Mouse (Mus musculus) frontal cortex, adult 2 months (tissue): ENCODE results near the gene Ranbp3l. TPM values are rescaled to one million over a fixed set of nuclear protein-coding genes. Genes with fewer than 3 reads are reported as not detected.
A peak's percentile ranks its signal among the peaks of the same experiment; 100 is the strongest.

Experiments
- DNase-seq, 2 experiments: peaks; one replicate each; pipeline ENCODE4 v3.0.0; 2022; ENCODE audit warnings: low spot score in 1 of 2; ENCODE audit errors: extremely low spot score in 1 of 2
- polyA plus RNA-seq: library from polyadenylated mRNA; depleted of rRNA; stranded (reverse); fragments of >200 nt; gene quantifications from 2 replicates; pipeline ENCODE4 v1.2.3, GENCODE M21; 2012

Gene Ranbp3l
- polyA plus RNA-seq, 1 experiment, result 13.1 TPM

DNA sequence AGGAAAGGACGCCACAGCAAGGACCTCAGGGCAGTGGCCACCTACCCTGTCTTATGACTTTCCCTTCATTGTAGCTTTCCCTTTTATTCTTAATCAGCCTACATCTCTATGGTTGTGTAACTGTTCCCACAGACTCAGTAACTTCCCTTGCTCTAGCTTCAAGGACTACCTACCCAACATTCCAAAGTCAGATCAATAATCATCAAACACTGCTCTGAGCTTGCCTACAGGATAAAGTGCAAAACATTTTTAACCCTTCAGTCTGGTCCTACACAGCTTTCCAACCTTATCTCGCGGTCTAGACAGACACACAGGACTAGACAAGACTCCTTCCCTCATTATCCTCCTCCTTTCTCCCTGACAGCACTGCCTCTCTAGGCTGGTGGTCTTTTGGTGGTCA lies 102.6 kb downstream of the Ranbp3l start:
- no peak for DNase-seq

DNA sequence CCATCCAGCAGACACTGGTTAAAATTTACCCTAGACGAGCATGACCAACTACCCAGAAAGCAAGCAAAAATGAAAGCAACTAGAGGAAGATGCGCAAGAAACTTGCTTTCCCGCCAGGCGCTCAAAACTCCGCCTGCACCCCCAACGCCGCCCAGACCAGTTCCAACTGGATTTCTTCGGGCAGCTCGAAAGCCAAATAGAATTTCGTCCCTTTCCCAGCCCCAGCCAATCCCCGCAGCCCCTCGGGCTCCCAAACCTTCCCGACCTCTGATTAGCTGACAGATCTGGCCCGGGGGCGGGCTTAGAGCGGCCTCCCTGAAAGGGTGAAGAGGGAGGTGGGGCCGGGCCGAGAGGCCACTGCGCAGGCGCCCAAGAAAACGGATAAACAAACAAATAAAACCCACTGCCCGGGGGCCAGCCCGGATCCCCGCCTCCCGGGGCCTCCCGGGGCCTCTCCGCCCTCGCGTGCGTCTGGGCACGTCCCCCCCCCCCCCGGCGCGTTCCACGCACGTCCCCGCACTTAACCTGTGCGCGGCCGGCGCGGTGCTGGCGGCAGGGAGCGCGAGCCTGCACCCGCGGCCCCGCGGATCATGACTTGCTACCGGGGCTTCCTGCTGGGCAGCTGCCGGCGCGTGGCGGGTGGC lies 103.3 kb downstream of the Ranbp3l start, which contains the start of gene Nadk2:
TSS of gene Nadk2 (plus strand) at position 349 of the 644 bp plus-strand sequence.
- DNase-seq, result peak; percentile 97 to 98

DNA sequence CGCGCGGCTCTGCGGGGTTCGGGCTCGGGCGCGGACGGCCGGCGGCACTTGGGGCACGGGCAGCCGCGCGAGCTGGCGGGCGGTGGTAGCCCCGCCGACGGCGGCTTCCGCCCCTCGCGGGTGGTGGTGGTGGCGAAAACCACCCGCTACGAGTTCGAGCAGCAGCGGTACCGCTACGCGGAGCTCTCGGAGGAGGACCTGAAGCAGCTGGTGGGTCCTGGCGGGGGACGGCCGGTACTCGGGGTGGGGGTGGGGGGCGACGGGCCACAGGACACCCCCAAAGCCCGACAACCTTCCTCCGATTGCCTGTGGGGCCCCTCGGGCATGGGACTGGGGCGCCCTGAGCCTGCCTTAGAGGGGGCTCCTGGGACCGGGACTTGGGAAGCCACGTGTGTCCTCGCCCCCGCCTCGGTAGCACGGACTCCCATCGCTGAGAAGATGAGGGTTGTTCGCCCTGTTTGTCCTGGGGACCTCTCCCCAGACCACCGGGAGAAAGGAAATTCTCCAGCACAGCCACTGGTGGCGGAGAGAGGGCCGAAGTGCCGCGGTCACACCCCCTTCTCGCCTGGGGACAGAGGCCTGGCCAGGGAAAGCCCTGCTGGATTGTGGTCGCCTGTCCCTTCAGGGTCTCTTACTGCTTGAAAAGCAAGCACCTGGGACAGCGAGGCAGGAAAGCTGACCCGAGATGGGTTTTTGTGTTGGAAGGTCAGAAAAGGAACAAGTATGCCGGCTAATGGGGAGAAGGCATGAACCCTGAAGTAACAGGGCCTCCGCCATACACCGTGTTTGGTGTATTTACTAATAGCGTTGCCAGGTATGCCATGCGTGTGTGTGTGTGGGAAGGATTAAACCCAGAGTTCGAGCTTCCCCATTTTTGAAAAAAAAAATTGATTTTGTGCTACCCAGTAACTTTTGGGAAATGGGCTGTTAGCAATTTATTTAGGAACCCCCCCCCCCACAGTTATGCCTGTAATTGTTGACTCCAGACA lies 104.1 kb downstream of the Ranbp3l start:
- peak in 1 of 2 experiments; percentile 36 for DNase-seq

DNA sequence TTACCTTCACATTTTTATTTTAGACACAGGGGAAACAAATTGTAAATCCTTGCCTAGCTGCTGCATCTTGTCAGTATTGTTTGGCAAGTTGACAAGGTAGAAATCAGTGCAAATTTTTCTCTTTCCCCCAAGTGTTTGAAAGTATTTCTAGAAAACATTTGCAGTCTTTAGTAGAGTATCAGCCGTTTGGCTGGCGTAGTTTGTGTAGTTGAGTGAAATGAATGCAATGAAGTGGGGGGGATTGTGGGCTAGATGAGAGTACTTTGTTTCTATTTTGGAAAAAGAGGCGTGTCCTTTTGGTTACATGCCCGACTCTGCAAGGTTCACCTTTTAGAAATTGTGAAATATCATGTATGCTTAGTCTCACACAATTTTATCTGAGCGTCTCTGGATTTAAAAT lies 104.9 kb downstream of the Ranbp3l start:
- no peak for DNase-seq

DNA sequence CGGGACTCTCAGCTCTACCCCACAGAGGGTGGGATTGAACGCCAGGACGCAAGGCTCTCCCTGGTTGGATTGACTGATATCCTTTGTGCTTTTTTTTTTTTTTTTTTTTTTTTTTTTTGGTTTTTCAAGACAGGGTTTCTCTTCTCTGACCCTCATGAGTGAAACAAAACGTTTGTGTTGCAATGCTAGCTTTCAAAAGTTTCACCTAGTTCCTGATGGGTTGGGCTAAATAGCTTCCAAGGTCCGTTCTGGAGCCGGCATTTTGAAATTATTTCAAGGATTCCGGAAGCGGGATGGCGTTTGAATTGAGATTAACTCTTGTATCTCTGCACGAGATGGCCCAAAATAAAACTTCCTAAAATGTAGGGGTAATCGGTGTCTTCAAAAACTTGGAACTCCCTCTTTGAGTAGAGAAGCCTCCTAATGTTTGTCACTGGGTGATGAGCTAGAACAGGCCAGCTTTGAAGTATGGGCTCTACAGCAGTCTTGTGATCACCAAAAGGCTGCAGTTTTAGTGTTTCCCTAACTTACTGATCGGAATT lies 105.4 kb downstream of the Ranbp3l start:
- DNase-seq, result no peak

DNA sequence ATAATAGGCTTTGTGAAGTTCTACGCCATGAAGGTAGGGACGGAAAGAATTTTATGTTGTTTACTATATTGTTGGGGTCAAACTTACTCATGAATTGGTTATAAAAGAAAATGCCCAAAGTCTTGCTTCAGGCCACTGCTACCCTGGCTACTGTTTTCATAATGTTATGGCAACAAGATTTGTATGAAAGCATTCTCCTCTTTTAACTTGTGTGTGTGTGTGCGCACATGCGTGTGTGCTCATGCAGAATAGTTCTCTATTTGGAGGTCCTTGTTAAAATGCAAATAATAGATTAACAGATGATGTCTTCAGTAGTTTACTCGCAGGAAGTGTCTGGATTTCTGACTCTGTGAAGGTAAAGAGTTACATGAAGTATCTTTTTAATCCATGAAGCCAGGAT lies 105.9 kb downstream of the Ranbp3l start:
- DNase-seq, result no peak

DNA sequence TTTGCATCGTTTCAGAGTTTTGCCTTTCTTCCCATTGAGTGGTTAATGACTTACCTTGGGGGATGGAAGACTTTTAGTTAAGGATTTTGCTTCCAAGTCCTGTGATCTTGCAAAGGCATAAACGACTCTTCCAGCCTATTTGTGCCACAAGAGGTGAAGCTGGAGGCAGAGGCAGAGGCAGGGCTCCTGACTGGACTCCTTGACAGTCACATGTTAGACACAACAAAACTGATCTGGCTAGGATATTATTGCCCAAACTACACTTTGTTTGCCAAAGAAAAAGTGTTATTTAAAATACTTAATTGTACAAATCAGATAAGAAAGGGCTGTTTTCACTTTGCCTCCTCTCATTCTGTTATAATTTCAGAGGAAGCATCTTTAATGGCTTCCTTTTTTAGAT lies 106.4 kb downstream of the Ranbp3l start:
- no peak for DNase-seq

DNA sequence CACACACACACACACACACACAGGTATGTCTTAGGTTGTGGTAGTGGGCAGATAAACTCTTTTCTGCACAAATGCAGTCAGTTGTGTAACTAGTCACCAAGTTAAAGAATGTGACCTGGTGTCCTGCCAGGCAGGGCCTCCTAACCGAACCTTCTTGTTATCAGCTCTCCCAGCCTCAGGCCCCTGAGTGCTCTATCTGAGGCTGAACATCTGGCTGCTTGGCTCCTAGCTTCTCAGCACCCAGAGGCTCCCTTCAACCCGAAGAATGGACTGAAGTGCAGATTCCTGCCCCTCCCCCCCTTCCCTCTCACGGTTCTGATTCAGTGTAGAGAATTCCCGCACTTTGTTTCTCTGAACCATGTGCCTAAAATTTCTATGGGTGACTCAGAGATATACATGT lies 106.9 kb downstream of the Ranbp3l start:
- DNase-seq, result no peak

DNA sequence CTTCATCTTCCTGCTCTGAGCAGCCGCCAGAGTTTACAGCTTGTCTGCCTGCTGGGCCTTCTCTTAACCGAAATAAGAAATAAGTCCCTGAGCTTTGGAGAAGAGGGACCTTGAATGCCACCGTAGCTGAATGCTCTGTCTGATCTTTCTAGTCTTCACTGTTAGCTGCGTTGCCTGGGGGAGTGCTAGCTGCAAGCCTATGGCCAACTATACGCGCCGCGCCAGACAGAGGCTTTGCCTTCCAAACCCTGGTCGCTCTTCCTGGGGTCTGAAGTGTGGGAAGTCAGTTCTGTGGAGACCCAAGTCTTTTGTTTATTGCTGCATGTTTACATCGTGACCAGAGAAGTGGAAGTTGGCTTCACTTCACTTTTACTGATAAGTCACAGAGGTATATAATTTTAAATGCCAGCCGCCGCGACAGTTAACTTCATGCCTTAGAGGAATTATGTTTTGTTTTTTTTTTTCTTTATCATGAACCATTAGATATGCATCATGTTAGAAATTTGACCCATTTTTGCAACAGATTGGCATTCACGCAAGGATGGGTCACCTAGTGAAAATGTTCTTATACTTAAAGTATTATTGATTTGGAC lies 108.0 kb downstream of the Ranbp3l start:
- DNase-seq, result no peak

DNA sequence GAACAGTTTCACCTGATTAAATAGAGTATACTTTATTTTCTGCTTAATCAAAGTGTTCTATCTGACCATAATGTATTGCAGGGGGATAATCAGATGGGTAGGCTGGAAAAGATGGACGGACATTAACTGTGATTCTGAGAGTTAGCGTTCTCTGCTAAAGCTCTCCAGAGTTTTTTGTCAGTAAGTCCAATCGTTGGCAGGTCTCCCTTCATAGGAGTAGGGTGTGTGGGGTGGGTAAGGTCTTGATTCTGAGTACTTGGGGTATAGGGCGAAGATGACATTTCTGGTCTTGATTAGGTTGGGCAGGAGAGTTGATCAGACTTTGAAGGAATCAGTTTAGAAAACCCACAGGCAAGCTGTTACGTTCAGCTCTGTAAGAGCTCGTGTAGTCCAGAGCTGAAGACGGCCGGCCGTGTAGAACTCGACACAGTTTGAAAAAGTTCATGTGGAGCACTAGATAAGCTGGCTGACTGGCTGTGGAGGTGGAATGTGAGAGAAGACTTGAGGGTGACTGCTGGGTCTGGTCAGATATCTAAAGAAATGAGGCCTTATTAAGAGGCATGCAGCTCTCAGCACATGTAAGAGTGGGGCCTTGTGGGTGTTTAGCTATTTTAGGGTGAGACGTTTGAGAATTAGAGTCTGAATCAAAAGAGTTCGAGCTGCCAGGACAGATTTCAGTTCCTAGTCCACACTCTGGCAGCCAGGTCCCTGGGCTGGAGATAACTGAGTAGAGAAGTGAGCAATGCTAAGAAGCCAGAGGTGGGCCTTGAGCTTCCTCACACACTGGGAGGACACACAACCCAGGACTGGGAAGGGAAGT lies 110.9 kb downstream of the Ranbp3l start:
- DNase-seq, result no peak

DNA sequence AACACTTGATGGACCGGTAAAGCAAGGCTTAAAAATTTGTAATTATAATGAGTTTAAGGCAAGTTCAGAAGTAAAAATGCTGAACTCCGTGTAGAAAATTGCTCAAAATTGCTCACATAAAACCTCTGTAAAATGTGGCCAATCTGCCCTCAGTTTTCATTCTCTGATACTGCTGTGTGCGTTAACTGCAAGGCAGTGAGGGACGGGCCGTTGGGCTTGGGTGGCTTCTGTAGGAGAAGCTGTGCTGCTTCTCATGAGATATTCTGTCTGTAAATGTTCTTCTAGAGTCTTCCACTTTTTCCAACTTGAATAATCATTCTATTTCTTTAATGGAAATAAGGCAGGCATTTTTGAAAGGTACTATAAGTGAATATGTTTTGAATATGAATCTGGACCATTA lies 111.9 kb downstream of the Ranbp3l start:
- DNase-seq, result no peak

DNA sequence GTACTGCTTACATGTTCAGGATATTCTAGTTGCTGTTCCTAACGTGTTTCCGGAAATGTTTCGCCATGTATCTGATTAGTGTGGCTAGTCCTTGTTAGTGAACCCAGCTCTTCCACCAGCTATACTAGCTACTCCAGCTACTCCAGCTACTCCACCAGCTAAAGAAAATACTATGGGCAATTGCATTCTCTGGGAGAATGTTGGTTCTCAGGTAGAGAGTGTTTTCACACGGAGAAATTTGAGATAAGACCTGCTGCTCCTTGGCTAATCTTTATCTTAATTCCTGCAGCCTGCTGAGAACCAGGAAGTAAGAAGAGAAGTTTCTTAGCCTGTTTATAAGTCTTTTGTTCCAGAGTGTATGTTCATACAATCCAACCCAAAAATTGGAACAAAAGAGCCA lies 112.5 kb downstream of the Ranbp3l start:
- no peak for DNase-seq

DNA sequence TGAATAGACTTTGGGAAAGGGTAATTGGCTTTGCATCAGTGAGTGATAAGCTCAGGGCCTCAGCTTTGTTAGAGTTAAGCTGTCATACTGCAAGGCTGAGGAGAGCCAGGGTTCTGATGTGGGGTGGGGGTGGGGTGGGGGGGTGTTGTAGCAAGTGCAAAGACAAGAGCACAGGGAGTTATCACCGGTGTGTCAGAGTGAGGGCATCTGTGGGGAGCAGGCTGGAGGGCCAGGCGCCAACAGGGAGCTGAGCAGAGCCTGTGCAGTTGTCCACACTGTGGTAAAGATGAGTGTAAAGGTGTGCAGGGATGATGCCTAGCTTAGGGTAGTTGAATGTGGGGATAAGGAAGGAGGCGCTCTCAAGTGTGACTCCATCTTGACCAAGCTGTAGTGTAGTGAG lies 113.5 kb downstream of the Ranbp3l start:
- no peak for DNase-seq

DNA sequence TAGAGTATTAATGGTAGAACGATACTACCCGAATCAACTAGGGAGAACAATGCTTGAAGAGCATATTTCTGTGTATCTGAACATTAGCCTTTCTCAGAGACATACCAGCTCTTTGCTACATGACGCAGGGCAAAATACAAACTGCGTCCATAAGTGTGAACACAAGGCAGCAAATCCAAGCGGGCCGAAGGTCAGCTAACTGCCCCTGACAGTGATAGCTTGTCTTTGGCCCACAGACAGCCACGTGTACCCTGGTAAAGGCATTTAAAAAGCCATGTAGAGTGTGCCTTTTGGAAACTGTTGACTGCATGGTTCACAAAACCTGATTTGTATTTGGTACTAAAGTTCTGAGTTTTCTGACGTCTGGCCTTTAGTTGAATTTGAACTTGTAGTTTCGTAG lies 115.0 kb downstream of the Ranbp3l start:
- no peak for DNase-seq

DNA sequence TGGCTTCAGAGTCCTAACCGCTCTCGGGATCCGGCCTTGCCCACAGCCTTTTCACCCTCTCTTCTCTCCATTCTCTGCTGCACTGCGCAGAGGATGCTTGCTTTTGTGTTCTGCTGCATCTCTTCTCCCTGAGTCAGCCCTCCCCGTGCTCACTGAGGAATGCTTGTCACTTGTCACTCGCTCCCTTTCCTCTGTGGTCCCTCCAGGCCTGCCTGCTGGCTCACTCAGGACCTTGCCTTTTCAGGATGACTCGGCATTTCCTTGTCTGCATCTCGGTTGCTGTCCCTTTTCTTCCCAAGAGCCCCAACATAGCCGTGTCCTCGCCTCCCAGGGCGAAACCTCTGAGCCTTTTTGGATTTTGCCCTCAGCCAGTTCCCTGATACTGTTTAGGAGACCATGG lies 119.1 kb downstream of the Ranbp3l start:
- no peak for DNase-seq

DNA sequence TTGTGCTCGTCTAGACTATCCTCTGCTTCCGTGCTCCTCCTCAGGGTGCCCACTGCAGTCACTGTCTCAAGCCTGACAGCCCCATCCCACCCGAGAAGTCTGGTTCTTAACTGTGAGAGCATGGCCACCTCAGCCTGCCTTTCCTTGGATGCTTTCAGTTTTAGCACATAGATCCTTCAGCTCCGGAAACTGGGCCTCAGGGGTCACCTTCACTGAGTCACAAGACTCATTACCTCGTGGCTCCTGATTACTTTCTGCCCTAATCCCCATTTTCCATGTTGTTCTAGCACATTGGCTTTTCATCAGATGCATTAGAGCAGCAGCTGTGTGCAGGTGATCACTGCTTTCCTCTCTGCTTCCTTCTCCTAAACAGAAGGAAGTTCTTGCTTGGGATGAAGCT lies 119.7 kb downstream of the Ranbp3l start:
- DNase-seq, result no peak

DNA sequence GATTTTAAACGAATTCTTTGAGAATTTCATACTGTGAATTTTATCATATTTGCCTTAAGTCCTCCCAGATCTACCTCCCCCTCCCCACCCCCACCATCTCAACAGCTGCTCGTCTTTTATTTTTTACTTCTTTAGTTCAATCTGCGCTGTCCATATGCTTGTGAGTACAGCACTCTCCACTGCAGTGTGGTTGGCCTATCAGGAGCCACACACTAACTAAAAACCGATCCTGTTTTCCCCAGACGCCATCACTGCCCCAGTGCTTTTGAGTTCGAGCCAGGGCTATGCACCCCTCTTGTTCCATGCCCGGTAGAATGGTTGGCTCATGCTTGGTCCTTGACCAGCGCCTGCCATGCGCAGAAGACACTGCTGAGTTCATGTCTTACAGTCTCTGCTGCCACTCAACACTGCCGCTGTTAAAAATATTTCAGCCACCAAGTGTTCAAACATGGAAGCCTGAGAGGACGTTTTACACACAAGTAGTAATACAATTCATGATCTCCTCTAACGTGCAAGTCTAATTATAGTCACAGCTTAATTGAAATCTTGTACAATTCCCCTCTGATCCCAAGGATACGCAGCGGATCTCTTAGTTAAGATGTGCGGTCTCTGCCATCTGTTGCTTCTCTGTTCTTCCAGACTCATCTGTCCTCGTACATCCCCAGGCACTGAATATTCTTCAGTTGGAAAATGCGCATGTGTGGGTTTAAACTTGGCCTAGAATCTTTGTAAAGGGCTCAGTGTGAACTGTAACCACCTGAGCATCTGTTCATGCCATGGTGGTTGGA lies 120.3 kb downstream of the Ranbp3l start:
- DNase-seq, result no peak

DNA sequence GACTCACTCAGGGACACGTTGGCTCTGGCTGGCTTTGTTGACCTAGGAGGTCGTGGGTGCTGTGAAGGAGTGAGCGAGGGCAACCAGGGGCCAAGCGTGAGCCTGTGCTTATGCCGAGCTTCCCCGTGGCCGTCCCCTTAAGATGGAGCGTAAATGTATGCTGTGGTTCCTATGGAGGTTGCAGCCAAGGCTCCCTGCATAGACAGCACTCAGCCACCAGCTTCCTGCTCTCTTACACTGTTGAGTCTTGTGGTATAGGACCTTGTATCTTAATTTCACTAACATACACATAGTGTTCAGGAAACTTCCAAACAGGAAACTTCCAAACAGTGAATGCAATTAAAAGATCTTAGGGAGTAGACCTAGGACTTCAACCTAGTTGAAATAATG lies 120.9 kb downstream of the Ranbp3l start:
- no peak for DNase-seq

DNA sequence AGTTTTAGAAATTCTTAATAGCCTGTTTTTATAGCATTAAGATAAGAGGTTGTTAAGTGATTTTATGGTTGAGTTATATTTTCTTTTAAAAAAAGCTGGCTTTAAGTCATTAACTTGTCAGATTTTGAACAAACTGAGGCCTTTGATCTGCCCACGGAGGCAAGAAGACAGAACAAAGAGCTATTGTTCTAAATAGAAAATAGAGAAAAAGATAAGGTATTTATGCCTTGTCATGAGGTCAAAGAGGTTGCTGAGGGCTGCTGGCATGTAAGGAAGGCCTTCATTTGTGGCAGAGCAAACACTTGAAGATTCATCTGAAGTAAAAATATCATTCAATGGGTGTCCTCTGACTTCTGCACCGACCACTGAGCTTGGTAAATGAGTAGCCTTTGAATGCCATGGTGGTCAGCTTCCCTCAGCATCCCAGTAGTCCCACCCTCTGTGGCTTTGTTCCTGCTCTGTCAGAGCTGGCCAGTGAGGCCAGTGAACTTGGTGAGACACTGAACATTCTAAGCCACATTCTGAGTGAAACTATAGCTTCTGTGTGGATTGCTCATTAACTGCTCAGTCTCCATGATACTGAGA lies 121.5 kb downstream of the Ranbp3l start:
- DNase-seq, result no peak
